Mouse (Mus musculus) limb, embryonic 14.5 days (tissue): ENCODE measurements around the gene Acox3. TPM values are rescaled to one million over a fixed set of nuclear protein-coding genes. Genes with fewer than 3 reads are reported as not detected.

Experiments
- ATAC-seq: fragments of 200-750 bp; cut with Nextera tagmentation; 2 replicates; pipeline ENCODE4 v1.8.0; 2017; ENCODE audit warnings: low read depth, moderate number of reproducible peaks, moderate TSS enrichment; ENCODE audit not compliant: low FRiP score
- DNase-seq: peaks from one replicate; pipeline ENCODE4 v3.0.0-alpha.2; 2015; ENCODE audit warnings: low spot score
- H3K27ac ChIP-seq: fragments of 300-500 bp; sonication (generic); replicated peaks from 2 replicates; pipeline ENCODE4 v1.5.1; 2014; ENCODE audit warnings: low read depth, mild to moderate bottlenecking, low read length, moderate library complexity, mixed read lengths
- H3K27me3 ChIP-seq: fragments of 300-500 bp; sonication (generic); 2 replicates; pipeline ENCODE4 v1.6.1; 2014; ENCODE audit warnings: low read length, mixed read lengths; ENCODE audit not compliant: control insufficient read depth, insufficient read depth
- H3K36me3 ChIP-seq: fragments of 300-500 bp; sonication (generic); 2 replicates; pipeline ENCODE4 v1.6.1; 2014; ENCODE audit warnings: mild to moderate bottlenecking, low read length, moderate library complexity, mixed read lengths; ENCODE audit not compliant: control insufficient read depth, insufficient read depth
- H3K4me1 ChIP-seq: fragments of 300-500 bp; sonication (generic); 2 replicates; pipeline ENCODE4 v1.6.1; 2014; ENCODE audit warnings: antibody characterized with exemption, low read length, mixed read lengths; ENCODE audit not compliant: control insufficient read depth, insufficient read depth
- H3K4me2 ChIP-seq: fragments of 300-500 bp; sonication (generic); replicated peaks from 2 replicates; pipeline ENCODE4 v1.6.1; 2014; ENCODE audit warnings: low read depth, mild to moderate bottlenecking, low read length, moderate library complexity; ENCODE audit not compliant: severe bottlenecking
- H3K4me3 ChIP-seq: fragments of 300-500 bp; sonication (generic); replicated peaks from 2 replicates; pipeline ENCODE4 v1.5.1; 2014; ENCODE audit warnings: low read length
- H3K9ac ChIP-seq: fragments of 300-500 bp; sonication (generic); 2 replicates; pipeline ENCODE4 v1.6.1; 2014; ENCODE audit warnings: mild to moderate bottlenecking, low read depth, low read length, moderate library complexity; ENCODE audit not compliant: severe bottlenecking
- H3K9me3 ChIP-seq: fragments of 300-500 bp; sonication (generic); 2 replicates; pipeline ENCODE4 v1.6.1; 2016; ENCODE audit warnings: low read length; ENCODE audit not compliant: control insufficient read depth
- POLR2A ChIP-seq: fragments of 200-500 bp; IDR thresholded peaks from 2 replicates; pipeline ENCODE4 v1.8.0; 2012; ENCODE audit warnings: inconsistent platforms, mild to moderate bottlenecking, moderate library complexity, borderline replicate concordance; ENCODE audit not compliant: insufficient read depth, insufficient read length; ENCODE audit errors: extremely low read depth
- WGBS: fragments of 180-500 bp; shearing (Covaris S2); extraction: QIAGEN DNeasy Blood & Tissue Kit; methylation state at CpG from one replicate; pipeline ENCODE4 v1.1.7; 2014; 5-methylcytosine and 5-hydroxymethylcytosine counted together
- polyA plus RNA-seq, 2 experiments: library from polyadenylated mRNA; depleted of rRNA in 1 of 2; stranded (reverse) in 1 of 2; unstranded in 1 of 2; fragments of >200 nt; fragmentation: Nextera tagmentation in 1 of 2; extraction: Ambion mirVana in 1 of 2; gene quantifications; 2 replicates each; pipeline versions ENCODE4 v1.2.1 to v1.2.3; 2012 to 2014

Gene Acox3
- polyA plus RNA-seq, 2 experiments, result 14.2 to 31.1 TPM

- Histone ChIP-seq H3K9me3 (no peaks in the 10 kb centered on the region), H3K9ac (no peak overlapping the region), H3K4me1 (peaks cover 5% of the 10 kb centered on the region; the same call in 1 of the 2 replicates), H3K4me2 (no peak overlapping the region), H3K4me3 (no peak overlapping the region), H3K36me3 (no peaks in the 10 kb centered on the region), H3K27me3 (no peaks in the 10 kb centered on the region), H3K27ac (no peak overlapping the region)
- no peak for ATAC-seq
- WGBS, result 81% methylated on average over 9 of the region's 9 CpGs
- DNase-seq, result no peak
- no peak for TF ChIP-seq POLR2A
These were observed 60.7 kb downstream of the Acox3 start for GRCm38 (mm10) chr5:35643401-35644048.

GRCm38 (mm10) chr5:35644082-35644481, 61.2 kb downstream of the Acox3 start:
- WGBS, result 67% methylated on average over 4 of the region's 4 CpGs
- Histone ChIP-seq H3K36me3 (no peaks in the 10 kb centered on the region), H3K27ac (no peak overlapping the region), H3K4me1 (peaks cover 5% of the 10 kb centered on the region; the same call in 1 of the 2 replicates), H3K9ac (no peak overlapping the region), H3K27me3 (no peaks in the 10 kb centered on the region), H3K4me3 (no peak overlapping the region), H3K9me3 (no peaks in the 10 kb centered on the region), H3K4me2 (no peak overlapping the region)
- DNase-seq (no peak), ATAC-seq (no peak)
- TF ChIP-seq POLR2A, result no peak

GRCm38 (mm10) chr5:35645938-35646493, 63.2 kb downstream of the Acox3 start:
- no peak overlapping the region for H3K4me3 ChIP-seq
- ATAC-seq (no peak), DNase-seq (no peak)
- H3K27ac ChIP-seq, result no peak overlapping the region
- 69% methylated on average over 6 of the region's 6 CpGs for WGBS
- H3K4me1 ChIP-seq, result peaks cover 5% of the 10 kb centered on the region; the same call in 1 of the 2 replicates
- H3K27me3 ChIP-seq, result no peaks in the 10 kb centered on the region
- no peak for TF ChIP-seq POLR2A
- H3K4me2 ChIP-seq, result no peak overlapping the region
- H3K36me3 ChIP-seq, result no peaks in the 10 kb centered on the region
- H3K9me3 ChIP-seq, result no peaks in the 10 kb centered on the region
- no peak overlapping the region for H3K9ac ChIP-seq

- no peak overlapping the region for H3K4me3 ChIP-seq
- H3K9ac ChIP-seq, result no peak overlapping the region
- no peak for ATAC-seq
- H3K36me3 ChIP-seq, result no peaks in the 10 kb centered on the region
- H3K27me3 ChIP-seq, result no peaks in the 10 kb centered on the region
- no peak overlapping the region for H3K4me2 ChIP-seq
- no peaks in the 10 kb centered on the region for H3K9me3 ChIP-seq
- DNase-seq, result no peak
- no peak overlapping the region for H3K27ac ChIP-seq
- H3K4me1 ChIP-seq, result peaks cover 5% of the 10 kb centered on the region; the same call in 1 of the 2 replicates
- WGBS, result 88% methylated on average over 1 of the region's 1 CpGs
- no peak for TF ChIP-seq POLR2A
These were observed 64.1 kb downstream of the Acox3 start for GRCm38 (mm10) chr5:35646927-35647326.

GRCm38 (mm10) chr5:35647562-35647961, 64.7 kb downstream of the Acox3 start:
- H3K4me1 ChIP-seq, result no peaks in the 10 kb centered on the region
- no peak overlapping the region for H3K9ac ChIP-seq
- H3K9me3 ChIP-seq, result no peaks in the 10 kb centered on the region
- no peak overlapping the region for H3K4me2 ChIP-seq
- ATAC-seq, result peak; percentile 44; the same call in 1 of the 2 replicates
- no peak overlapping the region for H3K27ac ChIP-seq
- 74% methylated on average over 4 of the region's 4 CpGs for WGBS
- TF ChIP-seq POLR2A, result no peak
- H3K27me3 ChIP-seq, result no peaks in the 10 kb centered on the region
- no peak overlapping the region for H3K4me3 ChIP-seq
- no peak for DNase-seq
- H3K36me3 ChIP-seq, result no peaks in the 10 kb centered on the region
